Mouse (Mus musculus) olfactory bulb, adult 2 months (tissue): ENCODE results near the gene Sos1.

Source experiments
- CTCF ChIP-seq: fragments of 200-500 bp; IDR thresholded peaks from 2 replicates; pipeline ENCODE4 v1.5.1; 2012; ENCODE audit warnings: low read depth, mild to moderate bottlenecking, low read length, moderate library complexity; ENCODE audit not compliant: insufficient read depth
- POLR2A ChIP-seq: fragments of 200-500 bp; IDR thresholded peaks from 2 replicates; pipeline ENCODE4 v1.6.1; 2012; ENCODE audit warnings: mild to moderate bottlenecking, low read depth, low read length, moderate library complexity; ENCODE audit not compliant: insufficient read depth

GRCm38 (mm10) chr17:80496185-80496584, 15.9 kb upstream of the Sos1 start:
- TF ChIP-seq POLR2A = no peak
- TF ChIP-seq CTCF = no peak
